Mouse (Mus musculus) left cerebral cortex, adult 2 months (tissue): ENCODE results near the gene Bicral. TPM values are rescaled to one million over a fixed set of nuclear protein-coding genes. Genes with fewer than 3 reads are reported as not detected.
A peak's percentile ranks its signal among the peaks of the same experiment; 100 is the strongest.
"Not testable (repeated sequence)": the region's sequence is repeated elsewhere in the genome, so short reads cannot be mapped to it uniquely, and the experiment has no call there.

Experiments used
- DNase-seq, 2 experiments: peaks; one replicate each; pipeline ENCODE4 v3.0.0; 2021 to 2022; ENCODE audit warnings: low spot score in 2 of 2, mixed read lengths in 1 of 2; ENCODE audit errors: extremely low spot score in 1 of 2
- H3K27ac ChIP-seq: fragments of 200-600 bp; 2 replicates; pipeline ENCODE4 v1.8.1; 2022
- H3K4me3 ChIP-seq: fragments of 200-600 bp; 2 replicates; pipeline ENCODE4 v1.8.1; 2022
- CTCF ChIP-seq: fragments of 200-600 bp; IDR thresholded peaks from 2 replicates; pipeline ENCODE4 v1.8.1; 2022; ENCODE audit warnings: antibody characterized with exemption, mild to moderate bottlenecking, moderate library complexity
- intact Hi-C: fragments of 180-260 bp; cut with DNase I; formaldehyde crosslinking; loops from one replicate; pipeline ENCODE4 v1.15.1; 2025
- total RNA-seq, 2 experiments: library from RNA; stranded (reverse); gene quantifications; 2 replicates each; pipeline ENCODE4 v1.2.3; 2021

Gene Bicral
- total RNA-seq, 2 experiments from 2014 or later: 57.5 to 59.7 TPM

- Histone ChIP-seq H3K4me3 (peak overlapping the region; percentile 95), H3K27ac (peak overlapping the region; percentile 63; the same call in 1 of the 2 replicates)
- intact Hi-C loops: no loop called here
- DNase-seq: no peak
- TF ChIP-seq CTCF: no peak
Measured at GRCm38 (mm10) chr17:46854640-46855110, 3.6 kb downstream of the Bicral start.

- no peak overlapping the region for H3K4me3 ChIP-seq
- DNase-seq: no peak
- peak overlapping the region; percentile 6; the same call in 1 of the 2 replicates for H3K27ac ChIP-seq
- intact Hi-C loops: no loop called here
- no peak for TF ChIP-seq CTCF
Measured at GRCm38 (mm10) chr17:46854096-46854495, 4.2 kb downstream of the Bicral start.

- TF ChIP-seq CTCF: no peak
- peak; percentile 35 to 47 for DNase-seq
Measured at GRCm38 (mm10) chr17:46853281-46853680, 5.0 kb downstream of the Bicral start.

GRCm38 (mm10) chr17:46852725-46853124, 5.6 kb downstream of the Bicral start:
- no peak for TF ChIP-seq CTCF
- intact Hi-C loops: no loop called here
- H3K27ac ChIP-seq: no peak overlapping the region
- DNase-seq: no peak
- no peak overlapping the region for H3K4me3 ChIP-seq

More at GRCm38 (mm10) chr17:46853281-46853680, 5.0 kb downstream of the Bicral start:
- no peak overlapping the region for H3K4me3 ChIP-seq
- no peak overlapping the region for H3K27ac ChIP-seq
- intact Hi-C loops: no loop called here

- no peak overlapping the region for H3K4me3 ChIP-seq
- H3K27ac ChIP-seq: no peak overlapping the region
- TF ChIP-seq CTCF: no peak
- intact Hi-C loops: no loop called here
- no peak for DNase-seq
Measured at GRCm38 (mm10) chr17:46847206-46847605, 11.1 kb downstream of the Bicral start.

- H3K4me3 ChIP-seq, H3K27ac ChIP-seq, intact Hi-C loops, DNase-seq: not testable (repeated sequence)
Measured at GRCm38 (mm10) chr17:46846573-46846972, 11.7 kb downstream of the Bicral start.

GRCm38 (mm10) chr17:46845262-46845661, 13.0 kb downstream of the Bicral start:
- TF ChIP-seq CTCF: no peak
- H3K27ac ChIP-seq: no peak overlapping the region
- intact Hi-C loops: no loop called here
- DNase-seq: no peak
- H3K4me3 ChIP-seq: no peak overlapping the region

GRCm38 (mm10) chr17:46844811-46845210, 13.5 kb downstream of the Bicral start:
- no peak for DNase-seq
- H3K27ac ChIP-seq: no peak overlapping the region
- no peak for TF ChIP-seq CTCF
- intact Hi-C loops: no loop called here
- H3K4me3 ChIP-seq: no peak overlapping the region

GRCm38 (mm10) chr17:46843716-46844115, 14.6 kb downstream of the Bicral start:
- DNase-seq: no peak
- Histone ChIP-seq H3K27ac (no peak overlapping the region), H3K4me3 (no peak overlapping the region)
- intact Hi-C loops: no loop called here
- no peak for TF ChIP-seq CTCF

- intact Hi-C loops: no loop called here
- H3K27ac ChIP-seq: no peak overlapping the region
- DNase-seq: no peak
- no peak for TF ChIP-seq CTCF
- H3K4me3 ChIP-seq: no peak overlapping the region
Measured at GRCm38 (mm10) chr17:46843022-46843421, 15.3 kb downstream of the Bicral start.

- Histone ChIP-seq H3K27ac (no peak overlapping the region), H3K4me3 (no peak overlapping the region)
- intact Hi-C loops: no loop called here
- no peak for TF ChIP-seq CTCF
- no peak for DNase-seq
Measured at GRCm38 (mm10) chr17:46840304-46841010, 17.8 kb downstream of the Bicral start.

GRCm38 (mm10) chr17:46838396-46838920, 19.8 kb downstream of the Bicral start:
- Histone ChIP-seq H3K27ac (no peak overlapping the region), H3K4me3 (no peak overlapping the region)
- no peak for TF ChIP-seq CTCF
- DNase-seq: no peak
- intact Hi-C loops: no loop called here

- no peak for TF ChIP-seq CTCF
- H3K27ac ChIP-seq: no peak overlapping the region
- intact Hi-C loops: no loop called here
Measured at GRCm38 (mm10) chr17:46837897-46838296, 20.4 kb downstream of the Bicral start.

More at GRCm38 (mm10) chr17:46837897-46838296, 20.4 kb downstream of the Bicral start:
- no peak for DNase-seq
- no peak overlapping the region for H3K4me3 ChIP-seq
